Mouse (Mus musculus) G1E (cell line): Measurements from ENCODE around the gene Gm42906. TPM values are rescaled to one million over a fixed set of nuclear protein-coding genes. Genes with fewer than 3 reads are reported as not detected.

Source experiments
- ATAC-seq: 2 replicates; pipeline ENCODE4 v1.8.0; 2016; ENCODE audit warnings: mild to moderate bottlenecking; ENCODE audit not compliant: insufficient number of reproducible peaks, poor library complexity, low FRiP score, severe bottlenecking; ENCODE audit errors: extremely low read depth
- DNase-seq: peaks from one replicate; pipeline ENCODE4 v3.0.0; 2012; ENCODE audit warnings: low spot score
- H3K27me3 ChIP-seq: 2 replicates; pipeline ENCODE4 v1.6.1; 2012; ENCODE audit warnings: mild to moderate bottlenecking, low read length, inconsistent platforms; ENCODE audit not compliant: insufficient read depth
- H3K36me3 ChIP-seq: replicated peaks from 2 replicates; pipeline ENCODE3; 2012; ENCODE audit warnings: mild to moderate bottlenecking, inconsistent platforms
- H3K4me1 ChIP-seq: 2 replicates; pipeline ENCODE4 v1.6.1; 2012; ENCODE audit warnings: low read depth, low read length, inconsistent platforms, mixed read lengths; ENCODE audit not compliant: insufficient read depth
- H3K4me3 ChIP-seq: 2 replicates; pipeline ENCODE4 v1.5.1; 2012; ENCODE audit warnings: low read depth, mild to moderate bottlenecking, inconsistent platforms, low read length, moderate library complexity, mixed read lengths
- H3K9me3 ChIP-seq: replicated peaks from 2 replicates; pipeline ENCODE4 v1.6.1; 2012; ENCODE audit warnings: inconsistent platforms
- CTCF ChIP-seq: IDR thresholded peaks from 2 replicates; pipeline ENCODE4 v1.5.1; 2012; ENCODE audit warnings: low read depth, low read length, inconsistent platforms, mixed read lengths
- GATA1 ChIP-seq: IDR thresholded peaks from 2 replicates; pipeline ENCODE4 v1.6.1; 2012; ENCODE audit warnings: borderline replicate concordance, low read length, inconsistent platforms, mixed read lengths
- GATA2 ChIP-seq: IDR thresholded peaks from 2 replicates; pipeline ENCODE4 v1.6.1; 2012; ENCODE audit warnings: low read depth, low read length, inconsistent platforms, borderline replicate concordance
- POLR2AphosphoS5 ChIP-seq: IDR thresholded peaks from 2 replicates; pipeline ENCODE4 v1.6.1; 2012; ENCODE audit warnings: low read depth, low read length, inconsistent platforms; ENCODE audit not compliant: insufficient replicate concordance
- TAL1 ChIP-seq: conservative IDR thresholded peaks from 2 replicates; pipeline ENCODE4 v1.6.1; 2012; ENCODE audit warnings: low read depth, low read length, inconsistent platforms, mixed read lengths
- polyA plus RNA-seq: library from polyadenylated mRNA; stranded (reverse); fragments of >175 nt; gene quantifications from 2 replicates; pipeline ENCODE4 v1.2.3, GENCODE M21; 2012
- total RNA-seq, 2 experiments: library from RNA; stranded (forward) in 1 of 2; stranded (reverse) in 1 of 2; fragments of 200-1000 nt in 1 of 2; fragments of >200 nt in 1 of 2; fragmentation: Nextera tagmentation in 1 of 2; gene quantifications; 2 replicates each; pipeline ENCODE4 v1.2.3; 2014 to 2017

Gm42906 gene
- total and polyA plus RNA-seq, 3 experiments: not detected

DNA sequence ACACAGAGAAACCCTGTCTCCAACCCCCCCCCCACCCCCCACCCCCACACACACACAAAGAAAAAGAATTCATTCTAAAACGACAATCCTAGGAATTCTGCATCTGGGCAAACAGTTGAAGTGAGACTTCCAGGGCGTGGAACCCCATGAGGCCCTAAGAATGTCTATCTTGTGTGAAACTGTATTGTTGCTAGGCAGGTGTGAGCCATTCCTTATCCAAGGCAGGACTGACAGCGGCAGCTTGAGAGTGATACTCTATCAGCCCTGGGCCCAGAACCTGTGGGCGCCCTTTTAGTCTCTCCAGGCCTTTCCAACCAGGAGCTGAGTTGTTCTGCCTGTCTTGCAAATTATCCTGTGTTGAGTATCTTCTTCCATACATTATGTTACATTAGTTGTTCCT is 129.6 kb downstream of the Gm42906 start:
- no peak for TF ChIP-seq GATA1
- no peak for TF ChIP-seq CTCF
- no peak for TF ChIP-seq GATA2
- TF ChIP-seq POLR2AphosphoS5: no peak
- TF ChIP-seq TAL1: no peak
- ATAC-seq: no peak
- Histone ChIP-seq H3K4me3 (no peak overlapping the region), H3K4me1 (no peaks in the 10 kb centered on the region), H3K36me3 (no peaks in the 10 kb centered on the region), H3K9me3 (no peaks in the 10 kb centered on the region), H3K27me3 (no peaks in the 10 kb centered on the region)
- DNase-seq: no peak

- ATAC-seq (no peak), DNase-seq (no peak)
- Histone ChIP-seq H3K4me3 (no peak overlapping the region), H3K36me3 (no peaks in the 10 kb centered on the region), H3K4me1 (no peaks in the 10 kb centered on the region), H3K27me3 (no peaks in the 10 kb centered on the region), H3K9me3 (no peaks in the 10 kb centered on the region)
- no peak for TF ChIP-seq GATA1
- no peak for TF ChIP-seq GATA2
- TF ChIP-seq POLR2AphosphoS5: no peak
- TF ChIP-seq CTCF: no peak
- TF ChIP-seq TAL1: no peak
These were observed 131.7 kb downstream of the Gm42906 start for GRCm38 (mm10) chr5:151296244-151296643.

- TF ChIP-seq POLR2AphosphoS5 (no peak), GATA2 (no peak), GATA1 (no peak), CTCF (no peak), TAL1 (no peak)
These were observed 134.4 kb downstream of the Gm42906 start for GRCm38 (mm10) chr5:151293591-151293990.

GRCm38 (mm10) chr5:151292310-151292709 is 135.7 kb downstream of the Gm42906 start:
- H3K4me1 ChIP-seq: no peaks in the 10 kb centered on the region
- peak; percentile 52; the same call in 1 of the 2 replicates for TF ChIP-seq CTCF
- TF ChIP-seq POLR2AphosphoS5: no peak
- H3K36me3 ChIP-seq: no peaks in the 10 kb centered on the region
- H3K4me3 ChIP-seq: no peak overlapping the region
- DNase-seq (no peak), ATAC-seq (peak; percentile 60; the same call in 1 of the 2 replicates)
- H3K27me3 ChIP-seq: no peaks in the 10 kb centered on the region
- no peaks in the 10 kb centered on the region for H3K9me3 ChIP-seq

More at GRCm38 (mm10) chr5:151293591-151293990, 134.4 kb downstream of the Gm42906 start:
- Histone ChIP-seq H3K4me3 (no peak overlapping the region), H3K9me3 (no peaks in the 10 kb centered on the region), H3K27me3 (no peaks in the 10 kb centered on the region), H3K36me3 (no peaks in the 10 kb centered on the region), H3K4me1 (no peaks in the 10 kb centered on the region)
- DNase-seq (no peak), ATAC-seq (no peak)

GRCm38 (mm10) chr5:151286331-151286730 is 141.6 kb downstream of the Gm42906 start:
- Histone ChIP-seq H3K27me3 (no peaks in the 10 kb centered on the region), H3K9me3 (no peaks in the 10 kb centered on the region), H3K4me3 (no peak overlapping the region), H3K4me1 (no peaks in the 10 kb centered on the region), H3K36me3 (no peaks in the 10 kb centered on the region)
- DNase-seq: no peak
- TF ChIP-seq GATA1 (no peak), CTCF (no peak), POLR2AphosphoS5 (no peak), TAL1 (no peak), GATA2 (no peak)
- ATAC-seq: no peak

DNA sequence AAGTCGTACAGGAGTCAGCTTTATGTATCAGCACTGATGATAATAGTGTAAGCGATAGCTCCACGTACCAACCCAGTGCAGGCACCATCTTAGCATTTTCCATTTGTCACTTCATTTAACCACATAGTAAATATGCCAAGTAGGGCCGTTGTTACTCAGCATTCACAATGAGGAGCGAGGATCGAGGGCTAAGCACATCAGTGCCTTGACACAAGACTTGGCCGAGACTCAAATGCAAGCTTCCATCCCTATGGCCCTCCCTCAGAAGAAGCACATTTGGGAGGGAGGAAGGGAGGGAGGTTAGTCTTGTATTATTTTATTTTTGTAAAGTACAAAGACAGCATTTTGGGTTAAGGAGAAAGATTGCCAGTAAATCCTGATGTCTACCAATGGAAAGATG is 148.4 kb downstream of the Gm42906 start:
- Histone ChIP-seq H3K9me3 (no peaks in the 10 kb centered on the region), H3K36me3 (no peaks in the 10 kb centered on the region), H3K4me3 (no peak overlapping the region), H3K27me3 (no peaks in the 10 kb centered on the region), H3K4me1 (no peaks in the 10 kb centered on the region)
- DNase-seq (no peak), ATAC-seq (no peak)
- TF ChIP-seq TAL1 (no peak), POLR2AphosphoS5 (no peak), CTCF (no peak), GATA2 (no peak), GATA1 (no peak)

- H3K4me3 ChIP-seq: no peak overlapping the region
- no peak for TF ChIP-seq TAL1
- no peaks in the 10 kb centered on the region for H3K4me1 ChIP-seq
- ATAC-seq (no peak), DNase-seq (no peak)
- no peaks in the 10 kb centered on the region for H3K36me3 ChIP-seq
- no peaks in the 10 kb centered on the region for H3K27me3 ChIP-seq
- no peaks in the 10 kb centered on the region for H3K9me3 ChIP-seq
These were observed 150.0 kb downstream of the Gm42906 start for GRCm38 (mm10) chr5:151277927-151278326.
